Mouse (Mus musculus): ENCODE data around the gene Rrbp1.

- TF ChIP-seq CTCF (IDR thresholded peaks at IDR 0.05; ENCODE audit: low read depth) (peak; percentile 29), EP300 (IDR thresholded peaks at IDR 0.05; ENCODE audit: low read depth) (no peak)
These were observed 85.2 kb downstream of the Rrbp1 start for GRCm38 (mm10) chr2:143925826-143926225.
